In the genomic region with DNA sequence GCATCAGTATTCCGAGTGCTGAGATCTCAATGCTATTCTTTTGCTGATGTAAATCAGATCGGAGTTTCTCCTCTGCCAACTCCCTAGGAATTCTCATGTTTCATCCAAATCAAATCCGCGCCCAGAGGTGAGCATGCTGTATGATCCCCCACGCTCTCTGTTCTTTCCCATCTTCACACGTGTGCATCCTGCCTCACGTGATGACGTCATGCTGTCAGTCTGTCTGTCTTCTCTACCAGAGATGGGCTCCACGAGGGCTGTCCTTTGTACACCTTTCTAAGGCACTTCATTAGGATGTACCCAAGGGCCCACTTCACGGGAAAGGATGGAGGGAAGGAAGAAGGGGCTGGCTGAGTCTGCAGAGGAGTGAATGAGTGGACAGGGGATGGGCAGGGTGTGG, we compare ENCODE assay signal across 22 mouse cellular contexts. TPM values are rescaled to one million over a fixed set of nuclear protein-coding genes. Genes with fewer than 3 reads are reported as not detected.
DNase-seq lines count a peak whose midpoint lies in the region; ATAC-seq and TF ChIP-seq lines count a peak whose summit lies in the region.
"Had no signal": no experiment of that assay in that cellular context is flagged by ENCODE, and none has a peak within 500 bp of the region (broad histone marks: within the 10 kb centered on the region; RNA-seq: fewer than 3 reads in every experiment).

No protein-coding gene starts in this region.

- in situ Hi-C loops in CH12.LX (cut with MboI; ENCODE audit: low pct_ligation_motif_present, low pct_unique_long_range_greater_than_20kb, low sequenced_read_pairs) = no loop called here

- TF ChIP-seq CTCF in CH12.LX (conservative IDR thresholded peaks at IDR 0.05 in 1 of 2, IDR thresholded peaks at IDR 0.05 in 1 of 2; ENCODE audit: low read depth in 2 of 2, low read length in 2 of 2) = no peak
- TF ChIP-seq CTCF in stomach, postnatal 0 days (IDR thresholded peaks at IDR 0.05; ENCODE audit: low read depth) = no peak

- peaks cover 18% of the 10 kb centered on the region for H3K79me2 ChIP-seq in CH12.LX (replicated peaks; ENCODE audit: control insufficient read depth, extremely low read depth, insufficient read depth, poor library complexity, severe bottlenecking)

- 61% methylated on average over 10 of the region's 10 CpGs for WGBS in stomach, postnatal 0 days

- peak; percentile 60 for DNase-seq in CH12.LX (ENCODE audit: extremely low read depth)
- peak; percentile 47 for DNase-seq in induced T-regulatory cell, adult 2 months (ENCODE audit: low read depth)
- DNase-seq in stomach, postnatal 0 days (ENCODE audit: low spot score) = no peak
- no peak for DNase-seq in layer of hippocampus, adult 18-20 months (ENCODE audit: low spot score in 2 of 2)
- no peak for DNase-seq in right cerebral cortex, adult 18-20 months
- DNase-seq: adrenal gland, postnatal 14 days; cerebellum, adult 2 months; cerebellum, postnatal 10 days; gastrocnemius, postnatal 10 days; heart, adult 2 months had no signal

- no peaks in the 10 kb centered on the region for H3K9me3 ChIP-seq in megakaryocyte, embryonic 14.5 days
- no peaks in the 10 kb centered on the region for H3K9me3 ChIP-seq in CH12.LX (replicated peaks; ENCODE audit: low read length)
- no peaks in the 10 kb centered on the region for H3K9me3 ChIP-seq in stomach, postnatal 0 days (ENCODE audit: control insufficient read depth, low read length)
- H3K9me3 ChIP-seq: embryonic facial prominence, embryonic 15.5 days; heart, embryonic 15.5 days; hindbrain, embryonic 10.5 days had no signal

- dilution Hi-C loops in CH12.LX (cut with MboI; ENCODE audit: extremely low pct_ligation_motif_present, extremely low pct_unique_long_range_greater_than_20kb, low sequenced_read_pairs) = no loop called here

- TF ChIP-seq POLR2A in CH12.LX (IDR thresholded peaks at IDR 0.05; ENCODE audit: low read depth, low read length) = no peak

- H3K9ac ChIP-seq in CH12.LX (ENCODE audit: insufficient read depth, low read depth) = peak overlapping the region; percentile 47
- H3K9ac ChIP-seq in stomach, postnatal 0 days (ENCODE audit: low read length) = no peak overlapping the region
- H3K9ac ChIP-seq: embryonic facial prominence, embryonic 15.5 days; heart, embryonic 15.5 days; hindbrain, embryonic 14.5 days had no signal

- no peak for TF ChIP-seq RAD21 in CH12.LX (IDR thresholded peaks at IDR 0.05; ENCODE audit: low read depth, low read length)

- H3K4me2 ChIP-seq in CH12.LX (ENCODE audit: insufficient read depth, low read depth, poor library complexity, severe bottlenecking) = peak overlapping the region; percentile 48
- H3K4me2 ChIP-seq in stomach, postnatal 0 days (replicated peaks; ENCODE audit: low read depth) = no peak overlapping the region
- H3K4me2 ChIP-seq: embryonic facial prominence, embryonic 15.5 days; heart, embryonic 11.5 days; heart, embryonic 15.5 days; hindbrain, embryonic 14.5 days had no signal

- peaks cover 3% of the 10 kb centered on the region for H3K36me3 ChIP-seq in megakaryocyte, embryonic 14.5 days (replicated peaks; ENCODE audit: low read length)
- peaks cover 5 to 8% of the 10 kb centered on the region in 2 experiments for H3K36me3 ChIP-seq in CH12.LX (replicated peaks in 1 of 2; ENCODE audit: control insufficient read depth in 1 of 2, insufficient read depth in 1 of 2, low read length in 1 of 2)
- no peaks in the 10 kb centered on the region for H3K36me3 ChIP-seq in stomach, postnatal 0 days (ENCODE audit: control insufficient read depth, insufficient read depth, low read length)
- H3K36me3 ChIP-seq: embryonic facial prominence, embryonic 15.5 days; heart, embryonic 15.5 days; hindbrain, embryonic 10.5 days had no signal

- no peak for ATAC-seq in megakaryocyte, adult 5-6 weeks (ENCODE audit: poor library complexity, severe bottlenecking)
- ATAC-seq in stomach, postnatal 0 days (ENCODE audit: low FRiP score, low TSS enrichment) = peak; percentile 49; the same call in 1 of the 2 replicates
- ATAC-seq: activated CD4-positive, CD25-positive, alpha-beta regulatory T cell, adult 4 months; CD4-positive, CD25-positive, alpha-beta regulatory T cell, adult 4 months; forebrain, embryonic 16.5 days had no signal

- peak overlapping the region; percentile 96 for H3K27ac ChIP-seq in CH12.LX (ENCODE audit: insufficient read depth, low read depth)
- H3K27ac ChIP-seq in stomach, postnatal 0 days (replicated peaks) = no peak overlapping the region
- H3K27ac ChIP-seq: embryonic facial prominence, embryonic 15.5 days; heart, adult 2 months; heart, embryonic 15.5 days; hindbrain, embryonic 14.5 days had no signal

- peaks cover 93% of the 10 kb centered on the region for H3K4me1 ChIP-seq in megakaryocyte, embryonic 14.5 days
- H3K4me1 ChIP-seq in CH12.LX (ENCODE audit: control insufficient read depth in 1 of 2, insufficient read depth in 2 of 2) = peaks cover 28 to 74% of the 10 kb centered on the region in 2 experiments
- H3K4me1 ChIP-seq in stomach, postnatal 0 days (replicated peaks; ENCODE audit: control insufficient read depth, insufficient read depth) = no peaks in the 10 kb centered on the region
- H3K4me1 ChIP-seq: heart, embryonic 15.5 days had no signal

- peaks cover under 1% of the 10 kb centered on the region for H3K27me3 ChIP-seq in megakaryocyte, embryonic 14.5 days (replicated peaks)
- H3K27me3 ChIP-seq in CH12.LX (replicated peaks) = no peaks in the 10 kb centered on the region
- H3K27me3 ChIP-seq in stomach, postnatal 0 days (ENCODE audit: control insufficient read depth, insufficient read depth, low read length) = no peaks in the 10 kb centered on the region
- H3K27me3 ChIP-seq: embryonic facial prominence, embryonic 15.5 days; heart, embryonic 15.5 days had no signal

- H3K4me3 ChIP-seq in megakaryocyte, embryonic 14.5 days (replicated peaks) = peak overlapping the region; percentile 19
- H3K4me3 ChIP-seq in CH12.LX (replicated peaks in 1 of 3; ENCODE audit: low read depth in 2 of 3, low read length in 2 of 3, poor library complexity in 1 of 3) = peak overlapping the region; percentile 20 to 49 (median 29)
- H3K4me3 ChIP-seq in stomach, postnatal 0 days (ENCODE audit: low read depth, low read length) = no peak overlapping the region
- H3K4me3 ChIP-seq: embryonic facial prominence, embryonic 15.5 days; erythroblast, embryonic 14.5 days; heart, adult 2 months; heart, embryonic 15.5 days; hindbrain, embryonic 10.5 days had no signal

- TF ChIP-seq EP300 in CH12.LX (IDR thresholded peaks at IDR 0.05; ENCODE audit: low read length) = no peak
- no peak for TF ChIP-seq EP300 in stomach, postnatal 0 days (optimal IDR thresholded peaks at IDR 0.05)

TF ChIP-seq in CH12.LX, 34 proteins besides CTCF, POLR2A, EP300 and RAD21 (continues in another document):
- TF ChIP-seq ZKSCAN1 (IDR thresholded peaks at IDR 0.05; ENCODE audit: borderline replicate concordance, low read depth, low read length) (no peak), SIN3A (IDR thresholded peaks at IDR 0.05; ENCODE audit: low read length) (no peak), MAFK (IDR thresholded peaks at IDR 0.05; ENCODE audit: insufficient replicate concordance, low read length) (no peak), SMC3 (IDR thresholded peaks at IDR 0.05; ENCODE audit: low read depth, low read length) (no peak), E2F4 (IDR thresholded peaks at IDR 0.05; ENCODE audit: insufficient replicate concordance, low read depth, low read length) (no peak), TCF12 (IDR thresholded peaks at IDR 0.05; ENCODE audit: low read depth, low read length) (no peak), MYC (IDR thresholded peaks at IDR 0.05; ENCODE audit: low read depth, low read length) (no peak; the same call in none of the 2 replicates), ZNF384 (IDR thresholded peaks at IDR 0.05; ENCODE audit: low read depth, low read length) (no peak), ZMIZ1 (IDR thresholded peaks at IDR 0.05; ENCODE audit: low read depth, low read length) (no peak), KAT2A (IDR thresholded peaks at IDR 0.05; ENCODE audit: insufficient replicate concordance, low read length) (no peak), ZC3H11A (IDR thresholded peaks at IDR 0.05; ENCODE audit: low read depth, low read length) (no peak), NELFE (IDR thresholded peaks at IDR 0.05; ENCODE audit: low read depth, low read length) (no peak), GABPA (IDR thresholded peaks at IDR 0.05; ENCODE audit: insufficient replicate concordance, low read depth, low read length) (no peak), HCFC1 (IDR thresholded peaks at IDR 0.05; ENCODE audit: low read depth, low read length) (no peak), ETS1 (conservative IDR thresholded peaks at IDR 0.05; ENCODE audit: low read depth, low read length) (0 out of 2 replicates have a peak, but pooled peaks have one; percentile 38), RCOR1 (conservative IDR thresholded peaks at IDR 0.05; ENCODE audit: low read depth, low read length) (no peak), CHD2 (IDR thresholded peaks at IDR 0.05; ENCODE audit: low read length) (no peak), NRF1 (IDR thresholded peaks at IDR 0.05; ENCODE audit: low read depth, low read length) (no peak), POLR2AphosphoS2 (IDR thresholded peaks at IDR 0.05; ENCODE audit: low read depth, low read length) (no peak), BHLHE40 (IDR thresholded peaks at IDR 0.05; ENCODE audit: low read depth, low read length) (peak; percentile 98), CHD1 (IDR thresholded peaks at IDR 0.05; ENCODE audit: low read depth, low read length) (no peak), MXI1 (IDR thresholded peaks at IDR 0.05; ENCODE audit: low read depth, low read length) (peak; percentile 50; the same call in 1 of the 2 replicates)

RNA-seq across cellular contexts. Expression of gene Il21r, which starts 3.1 kb away (rescaled TPM):
- 19.8 and 124 TPM in 2 replicates for polyA plus RNA-seq in megakaryocyte, embryonic 14.5 days (2012; ENCODE audit: insufficient read depth, low replicate concordance)
- 0.62 and 0.83 TPM in 2 replicates for total RNA-seq in megakaryocyte, adult 5-6 weeks (2015)
- total RNA-seq in megakaryocyte, adult 5-6 weeks (2017) = 1.8 and 2.2 TPM in 2 replicates
- total RNA-seq in CH12.LX (2012; rRNA removed) (129 and 142 TPM in 2 replicates), CH12.LX (2014; rRNA removed) (95.5 and 103 TPM in 2 replicates)
- 191 and 252 TPM in 2 replicates for polyA plus RNA-seq in CH12.LX (2012; ENCODE audit: insufficient read length, low read depth)
- polyA plus RNA-seq in stomach, postnatal 0 days (2015; fragmentation: Nextera tagmentation; extraction: Ambion mirVana) = 0.29 and 0.45 TPM in 2 replicates
- 1 to 10 TPM; 1.1 to 1.3 TPM for total RNA-seq in layer of hippocampus, adult 18-20 months (2021)
- total RNA-seq: MEL had no signal

RNA-seq across cellular contexts. Expression of gene Il4ra, which starts 48.2 kb away (rescaled TPM):
- polyA plus RNA-seq in megakaryocyte, embryonic 14.5 days (2012; ENCODE audit: insufficient read depth, low replicate concordance) = 18.5 and 31.9 TPM in 2 replicates
- 11.9 and 15.9 TPM in 2 replicates for total RNA-seq in megakaryocyte, adult 5-6 weeks (2015)
- 29.8 and 31.7 TPM in 2 replicates for total RNA-seq in megakaryocyte, adult 5-6 weeks (2017)
- total RNA-seq in CH12.LX (2012; rRNA removed) = 15.8 and 18.2 TPM in 2 replicates
- total RNA-seq in CH12.LX (2014; rRNA removed) = 20.7 and 26.4 TPM in 2 replicates
- 25.4 and 27.4 TPM in 2 replicates for polyA plus RNA-seq in CH12.LX (2012; ENCODE audit: insufficient read length, low read depth)
- polyA plus RNA-seq in stomach, postnatal 0 days (2015; fragmentation: Nextera tagmentation; extraction: Ambion mirVana) = 13.4 and 13.9 TPM in 2 replicates
- total RNA-seq in layer of hippocampus, adult 18-20 months (2021) = 1 to 10 TPM; 4.0 to 4.7 TPM

Comparison
In these comparisons a context has a peak if more than half of its experiments do, and no peak if none do; other contexts are left out.
1. DNase-seq: peak in CH12.LX (single experiment) and induced T-regulatory cell, adult 2 months (single experiment); none in stomach, postnatal 0 days (single experiment), layer of hippocampus, adult 18-20 months (0 of 2) and right cerebral cortex, adult 18-20 months (single experiment).
2. RNA of gene Il21r, which starts 3.1 kb away (total RNA-seq): 95.5 to 142 TPM in CH12.LX; 0.62 to 2.2 TPM in megakaryocyte, adult 5-6 weeks and 1.1 to 1.3 TPM in layer of hippocampus, adult 18-20 months; every median in the first group is over 10 times any median in the second.